17 mouse cellular contexts compared by ENCODE assay signal in the genomic region with DNA sequence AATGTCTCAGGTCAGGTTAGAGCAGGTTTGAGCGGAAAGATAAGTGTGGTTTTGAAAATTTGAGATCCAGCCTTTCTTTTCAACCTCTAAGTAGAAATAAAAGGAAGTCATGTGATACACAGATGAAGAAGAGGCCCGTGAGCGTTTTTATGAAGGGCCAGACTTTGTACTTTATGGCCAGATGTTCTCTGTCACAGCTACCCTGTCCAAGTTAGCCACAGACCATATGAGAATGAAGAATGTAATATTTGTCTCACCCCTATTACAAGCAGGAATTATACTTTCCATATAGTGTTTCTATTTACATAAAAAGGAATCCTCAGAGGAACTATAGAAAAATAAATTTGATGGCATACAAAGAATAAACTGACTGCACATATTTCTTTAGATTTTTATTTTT.
"Had no signal": no experiment of that assay in that cellular context is flagged by ENCODE, and none has a peak within 500 bp of the region (broad histone marks: within the 10 kb centered on the region; RNA-seq: fewer than 3 reads in every experiment).

No protein-coding gene starts in this region.

- DNase-seq: liver, embryonic 13.5 days; liver, postnatal 0 days; lung, postnatal 36 days; right cerebral cortex, postnatal 14 days; thymus, adult 2 months; thymus, postnatal 25 days; thymus, postnatal 4 days had no signal

- H3K27ac ChIP-seq: liver, embryonic 13.5 days; liver, embryonic 15.5 days; macrophage; midbrain, embryonic 13.5 days; midbrain, embryonic 15.5 days; neural tube, embryonic 12.5 days; stomach, embryonic 15.5 days; stomach, postnatal 0 days had no signal

- H3K9ac ChIP-seq: liver, embryonic 13.5 days; liver, embryonic 15.5 days; liver, postnatal 0 days; midbrain, embryonic 13.5 days; midbrain, embryonic 15.5 days; neural tube, embryonic 12.5 days; stomach, embryonic 15.5 days had no signal

- H3K9me3 ChIP-seq: liver, embryonic 13.5 days; liver, embryonic 15.5 days; midbrain, embryonic 13.5 days; stomach, embryonic 15.5 days had no signal

- ATAC-seq: liver, postnatal 0 days; lung, postnatal 0 days; midbrain, embryonic 13.5 days; midbrain, embryonic 15.5 days had no signal

- H3K4me1 ChIP-seq: liver, embryonic 13.5 days; liver, embryonic 15.5 days; megakaryocyte, embryonic 14.5 days; midbrain, embryonic 13.5 days; midbrain, embryonic 15.5 days; neural tube, embryonic 12.5 days; stomach, embryonic 15.5 days had no signal

- H3K4me2 ChIP-seq: liver, embryonic 13.5 days; liver, embryonic 15.5 days; midbrain, embryonic 11.5 days; midbrain, embryonic 13.5 days; midbrain, embryonic 15.5 days; neural tube, embryonic 12.5 days; stomach, embryonic 15.5 days had no signal

- H3K27me3 ChIP-seq: liver, embryonic 13.5 days; liver, embryonic 15.5 days; megakaryocyte, embryonic 14.5 days; midbrain, embryonic 13.5 days; midbrain, embryonic 15.5 days; neural tube, embryonic 12.5 days; stomach, embryonic 15.5 days had no signal

- H3K4me3 ChIP-seq: liver, embryonic 13.5 days; liver, embryonic 15.5 days; megakaryocyte, embryonic 14.5 days; midbrain, embryonic 13.5 days; midbrain, embryonic 15.5 days; neural tube, embryonic 12.5 days; stomach, embryonic 15.5 days had no signal

- H3K36me3 ChIP-seq: liver, embryonic 13.5 days; liver, embryonic 15.5 days; midbrain, embryonic 13.5 days; midbrain, embryonic 15.5 days; neural tube, embryonic 12.5 days; stomach, embryonic 15.5 days had no signal
